Mouse (Mus musculus) stomach, postnatal 0 days (tissue): ENCODE data around the gene Pnpla3. TPM values are rescaled to one million over a fixed set of nuclear protein-coding genes. Genes with fewer than 3 reads are reported as not detected.

Experiments used
- ATAC-seq: fragments of 200-750 bp; cut with Nextera tagmentation; 2 replicates; pipeline ENCODE4 v1.8.0; 2017; ENCODE audit not compliant: low FRiP score, low TSS enrichment
- DNase-seq: peaks from one replicate; pipeline ENCODE4 v3.0.0-alpha.2; 2016; ENCODE audit warnings: low spot score
- H3K27ac ChIP-seq: fragments of 300-500 bp; sonication (generic); replicated peaks from 2 replicates; pipeline ENCODE4 v1.5.1; 2014; ENCODE audit warnings: mild to moderate bottlenecking, control low read depth
- H3K27me3 ChIP-seq: fragments of 300-500 bp; sonication (generic); 2 replicates; pipeline ENCODE4 v1.6.1; 2014; ENCODE audit warnings: low read length; ENCODE audit not compliant: control insufficient read depth, insufficient read depth
- H3K36me3 ChIP-seq: fragments of 300-500 bp; sonication (generic); 2 replicates; pipeline ENCODE4 v1.6.1; 2014; ENCODE audit warnings: low read length, mixed read lengths; ENCODE audit not compliant: control insufficient read depth, insufficient read depth
- H3K4me1 ChIP-seq: fragments of 300-500 bp; sonication (generic); replicated peaks from 2 replicates; pipeline ENCODE4 v1.6.1; 2014; ENCODE audit warnings: antibody characterized with exemption; ENCODE audit not compliant: control insufficient read depth, insufficient read depth
- H3K4me2 ChIP-seq: fragments of 300-500 bp; sonication (generic); replicated peaks from 2 replicates; pipeline ENCODE4 v1.6.1; 2014; ENCODE audit warnings: low read depth, mild to moderate bottlenecking, control low read depth, moderate library complexity
- H3K4me3 ChIP-seq: fragments of 300-500 bp; sonication (generic); 2 replicates; pipeline ENCODE4 v1.5.1; 2014; ENCODE audit warnings: low read depth, low read length, control low read depth
- H3K9ac ChIP-seq: fragments of 300-500 bp; sonication (generic); 2 replicates; pipeline ENCODE4 v1.6.1; 2014; ENCODE audit warnings: mild to moderate bottlenecking, low read length, control low read depth, mixed read lengths
- H3K9me3 ChIP-seq: fragments of 300-500 bp; sonication (generic); 2 replicates; pipeline ENCODE4 v1.6.1; 2016; ENCODE audit warnings: low read length; ENCODE audit not compliant: control insufficient read depth
- CTCF ChIP-seq: IDR thresholded peaks from 2 replicates; pipeline ENCODE4 v1.5.1; 2016; ENCODE audit warnings: antibody characterized with exemption, low read depth, mild to moderate bottlenecking, moderate library complexity
- EP300 ChIP-seq: optimal IDR thresholded peaks from 2 replicates; pipeline ENCODE3; 2016; ENCODE audit warnings: antibody characterized with exemption
- WGBS: fragments of 180-500 bp; shearing (Covaris S2); extraction: QIAGEN DNeasy Blood & Tissue Kit; methylation state at CpG from one replicate; pipeline ENCODE4 v1.1.7; 2014; 5-methylcytosine and 5-hydroxymethylcytosine counted together
- polyA plus RNA-seq: library from polyadenylated mRNA; unstranded; fragments of >200 nt; fragmentation: Nextera tagmentation; extraction: Ambion mirVana; gene quantifications from 2 replicates; pipeline ENCODE4 v1.2.1, GENCODE M21; 2015

Gene Pnpla3
- polyA plus RNA-seq: 3.0 and 4.1 TPM in 2 replicates

GRCm38 (mm10) chr15:84167600-84167999 lies at the start of gene Pnpla3:
Gene Pnpla3 (plus strand): TSS chr15:84167837.
- Histone ChIP-seq H3K27ac (no peak within 1 kb of the TSS; the same call in 1 of the 2 replicates), H3K4me2 (peak within 1 kb of the TSS; percentile 85), H3K4me1 (no peaks in the 10 kb centered on the region; the same call in 1 of the 2 replicates), H3K27me3 (no peaks in the 10 kb centered on the region), H3K9ac (peak within 1 kb of the TSS; percentile 53), H3K9me3 (no peaks in the 10 kb centered on the region), H3K36me3 (no peaks in the 10 kb centered on the region), H3K4me3 (peak within 1 kb of the TSS; percentile 43)
- peak; percentile 97 for ATAC-seq
- WGBS: under 1% methylated on average over 28 of the region's 28 CpGs
- no peak for TF ChIP-seq EP300
- peak; percentile 63 for TF ChIP-seq CTCF
- DNase-seq: peak; percentile 94

- no peak overlapping the region for H3K9ac ChIP-seq
- H3K9me3 ChIP-seq: no peaks in the 10 kb centered on the region
- WGBS: 23% methylated on average over 6 of the region's 6 CpGs
- H3K4me1 ChIP-seq: no peaks in the 10 kb centered on the region
- H3K27ac ChIP-seq: no peak overlapping the region
- H3K4me2 ChIP-seq: no peak overlapping the region
- DNase-seq (peak; percentile 46), ATAC-seq (no peak)
- no peaks in the 10 kb centered on the region for H3K27me3 ChIP-seq
- TF ChIP-seq CTCF: peak; percentile 64
- no peak for TF ChIP-seq EP300
- no peaks in the 10 kb centered on the region for H3K36me3 ChIP-seq
- no peak overlapping the region for H3K4me3 ChIP-seq
Observed at GRCm38 (mm10) chr15:84120612-84121011, 47.0 kb upstream of the Pnpla3 start.

- no peak overlapping the region for H3K4me3 ChIP-seq
- no peaks in the 10 kb centered on the region for H3K36me3 ChIP-seq
- H3K27ac ChIP-seq: no peak overlapping the region
- H3K9me3 ChIP-seq: no peaks in the 10 kb centered on the region
- TF ChIP-seq EP300: no peak
- TF ChIP-seq CTCF: no peak
- no peak for ATAC-seq
- H3K27me3 ChIP-seq: no peaks in the 10 kb centered on the region
- DNase-seq: no peak
- H3K9ac ChIP-seq: no peak overlapping the region
- no peak overlapping the region for H3K4me2 ChIP-seq
- H3K4me1 ChIP-seq: no peaks in the 10 kb centered on the region
- WGBS: 57% methylated on average over 7 of the region's 7 CpGs
Observed at GRCm38 (mm10) chr15:84121036-84121435, 46.6 kb upstream of the Pnpla3 start.

- Histone ChIP-seq H3K4me2 (no peak within 1 kb of the TSS), H3K36me3 (no peaks in the 10 kb centered on the region), H3K27ac (no peak within 1 kb of the TSS), H3K4me3 (no peak within 1 kb of the TSS), H3K9me3 (no peaks in the 10 kb centered on the region), H3K4me1 (no peaks in the 10 kb centered on the region), H3K27me3 (no peaks in the 10 kb centered on the region), H3K9ac (no peak within 1 kb of the TSS)
- no peak for ATAC-seq
- DNase-seq: no peak
- TF ChIP-seq EP300 (no peak), CTCF (no peak)
- 66% methylated on average over 8 of the region's 8 CpGs for WGBS
Observed at GRCm38 (mm10) chr15:84123075-84123474, 44.6 kb upstream of the Pnpla3 start, which contains the start of gene Pnpla5. Gene Pnpla5 (minus strand): TSS chr15:84123175.

- Histone ChIP-seq H3K36me3 (no peaks in the 10 kb centered on the region), H3K4me3 (no peak overlapping the region), H3K27me3 (no peaks in the 10 kb centered on the region), H3K4me2 (no peak overlapping the region), H3K9ac (no peak overlapping the region), H3K27ac (no peak overlapping the region), H3K9me3 (no peaks in the 10 kb centered on the region), H3K4me1 (no peaks in the 10 kb centered on the region)
- ATAC-seq: no peak
- no peak for DNase-seq
- WGBS: 59% methylated on average over 7 of the region's 7 CpGs
- TF ChIP-seq EP300 (no peak), CTCF (peak; percentile 47)
Observed at GRCm38 (mm10) chr15:84124086-84124485, 43.6 kb upstream of the Pnpla3 start.

- no peaks in the 10 kb centered on the region for H3K36me3 ChIP-seq
- DNase-seq: no peak
- H3K9me3 ChIP-seq: no peaks in the 10 kb centered on the region
- WGBS: 61% methylated on average over 4 of the region's 4 CpGs
- no peak overlapping the region for H3K4me3 ChIP-seq
- H3K4me1 ChIP-seq: no peaks in the 10 kb centered on the region
- TF ChIP-seq CTCF (no peak), EP300 (no peak)
- no peak overlapping the region for H3K27ac ChIP-seq
- no peaks in the 10 kb centered on the region for H3K27me3 ChIP-seq
- no peak overlapping the region for H3K4me2 ChIP-seq
- no peak overlapping the region for H3K9ac ChIP-seq
- ATAC-seq: no peak
Observed at GRCm38 (mm10) chr15:84126447-84126846, 41.2 kb upstream of the Pnpla3 start.
